Mouse (Mus musculus) testis, adult 2 months (tissue): ENCODE measurements at regions not wholly inside any gene's neighbourhood (a gene's known extent, or its start where the extent isn't known, plus 50 kb on each side); places are given as distances from the start of the nearest gene placed in this dataset.

Source experiments
- H3K27ac ChIP-seq: fragments of 200-500 bp; 2 replicates; pipeline ENCODE4 v1.5.1; 2012; ENCODE audit warnings: low read depth, low read length; ENCODE audit not compliant: control insufficient read depth, insufficient read depth
- H3K27me3 ChIP-seq: fragments of 200-500 bp; 2 replicates; pipeline ENCODE4 v1.6.1; 2012; ENCODE audit warnings: mild to moderate bottlenecking, low read length, moderate library complexity; ENCODE audit not compliant: control insufficient read depth, insufficient read depth
- H3K36me3 ChIP-seq: fragments of 200-500 bp; 2 replicates; pipeline ENCODE4 v1.6.1; 2012; ENCODE audit warnings: mild to moderate bottlenecking, low read length; ENCODE audit not compliant: control insufficient read depth, insufficient read depth
- H3K4me1 ChIP-seq: fragments of 200-500 bp; 2 replicates; pipeline ENCODE4 v1.6.1; 2012; ENCODE audit warnings: low read length; ENCODE audit not compliant: control insufficient read depth, insufficient read depth
- H3K4me3 ChIP-seq: fragments of 200-500 bp; 2 replicates; pipeline ENCODE4 v1.5.1; 2012; ENCODE audit warnings: low read depth, mild to moderate bottlenecking, low read length, moderate library complexity, mixed read lengths; ENCODE audit not compliant: control insufficient read depth
- CTCF ChIP-seq: fragments of 200-500 bp; IDR thresholded peaks from 2 replicates; pipeline ENCODE4 v1.5.1; 2012; ENCODE audit warnings: low read depth, mild to moderate bottlenecking, inconsistent platforms, low read length, moderate library complexity; ENCODE audit not compliant: control insufficient read depth, insufficient read depth, insufficient replicate concordance
- POLR2A ChIP-seq: fragments of 200-500 bp; IDR thresholded peaks from 2 replicates; pipeline ENCODE4 v1.6.1; 2012; ENCODE audit warnings: low read depth, mild to moderate bottlenecking, inconsistent platforms, low read length, moderate library complexity; ENCODE audit not compliant: control insufficient read depth

GRCm38 (mm10) chr11:24688160-24688782, 610.4 kb downstream of the Bcl11a start:
- no peaks in the 10 kb centered on the region for H3K4me1 ChIP-seq
- H3K27ac ChIP-seq: no peak overlapping the region
- no peak for TF ChIP-seq CTCF
- TF ChIP-seq POLR2A: no peak
- no peaks in the 10 kb centered on the region for H3K36me3 ChIP-seq
- no peaks in the 10 kb centered on the region for H3K27me3 ChIP-seq
- H3K4me3 ChIP-seq: no peak overlapping the region

GRCm38 (mm10) chr11:24689807-24690333, 612.0 kb downstream of the Bcl11a start:
- H3K27ac ChIP-seq: no peak overlapping the region
- H3K36me3 ChIP-seq: no peaks in the 10 kb centered on the region
- H3K4me3 ChIP-seq: no peak overlapping the region
- no peaks in the 10 kb centered on the region for H3K4me1 ChIP-seq
- TF ChIP-seq CTCF (peak; percentile 51; the same call in 1 of the 2 replicates), POLR2A (no peak)
- no peaks in the 10 kb centered on the region for H3K27me3 ChIP-seq

DNA sequence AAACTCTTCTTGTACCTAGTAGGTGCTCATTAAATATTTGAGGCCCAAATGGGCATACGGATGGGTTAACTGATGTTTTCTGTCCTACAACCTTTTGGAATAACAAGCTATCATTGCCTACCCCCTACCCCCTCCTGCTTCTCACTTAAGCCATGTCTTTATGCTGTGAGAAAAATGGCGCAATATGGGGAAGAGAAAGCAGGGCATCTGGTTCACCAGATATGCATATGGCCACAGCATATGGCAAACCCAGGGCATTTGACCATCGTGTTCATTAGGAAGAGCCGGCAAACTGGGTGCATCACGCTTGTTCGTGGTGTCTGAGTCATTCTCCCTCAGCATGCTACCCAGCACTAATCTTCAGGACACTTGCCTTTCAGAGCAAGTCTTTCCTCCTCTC, 616.1 kb downstream of the Bcl11a start:
- Histone ChIP-seq H3K27ac (no peak overlapping the region), H3K4me1 (no peaks in the 10 kb centered on the region), H3K36me3 (no peaks in the 10 kb centered on the region), H3K4me3 (no peak overlapping the region), H3K27me3 (no peaks in the 10 kb centered on the region)
- TF ChIP-seq POLR2A: no peak
- TF ChIP-seq CTCF: no peak

DNA sequence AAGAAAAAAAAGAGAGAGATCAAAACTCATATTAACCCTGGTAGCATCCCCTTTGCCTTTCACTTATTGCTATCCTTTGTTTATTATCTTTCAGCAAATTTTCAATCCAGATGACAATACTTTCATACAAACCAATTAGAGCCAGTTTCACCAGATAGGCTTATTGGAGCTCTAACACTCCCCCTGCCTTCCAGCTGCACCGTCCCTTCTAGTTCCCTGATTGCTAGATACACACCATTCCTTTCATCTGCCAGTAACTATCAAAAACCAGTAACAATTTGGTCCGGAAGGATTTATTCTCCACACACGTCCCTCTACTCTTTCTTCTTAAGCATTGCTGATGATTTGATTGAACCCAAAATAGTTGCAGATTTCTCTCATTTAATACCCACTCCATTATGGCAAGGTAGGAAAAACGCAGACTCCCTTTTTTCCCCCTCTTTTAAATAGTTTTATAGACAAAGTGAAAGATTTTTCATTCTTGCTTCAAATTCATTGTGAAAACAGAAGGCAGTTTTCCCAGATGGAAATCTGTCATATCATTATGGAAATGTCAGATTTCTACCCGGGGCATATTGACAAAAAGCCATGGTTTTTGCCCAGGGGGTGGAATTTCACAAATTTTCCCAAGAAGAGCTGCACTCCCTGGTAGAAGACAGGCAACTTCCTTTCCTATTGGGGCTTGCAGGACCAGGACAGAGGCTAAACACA, 617.3 kb downstream of the Bcl11a start:
- no peak overlapping the region for H3K27ac ChIP-seq
- H3K27me3 ChIP-seq: no peaks in the 10 kb centered on the region
- H3K36me3 ChIP-seq: no peaks in the 10 kb centered on the region
- H3K4me3 ChIP-seq: no peak overlapping the region
- H3K4me1 ChIP-seq: no peaks in the 10 kb centered on the region
- TF ChIP-seq CTCF: no peak
- no peak for TF ChIP-seq POLR2A

- Histone ChIP-seq H3K27me3 (no peaks in the 10 kb centered on the region), H3K4me3 (no peak overlapping the region), H3K4me1 (no peaks in the 10 kb centered on the region), H3K36me3 (no peaks in the 10 kb centered on the region), H3K27ac (no peak overlapping the region)
- TF ChIP-seq CTCF (no peak), POLR2A (no peak)
Observed at GRCm38 (mm10) chr11:24696561-24696960, 618.7 kb downstream of the Bcl11a start.

GRCm38 (mm10) chr11:24708790-24709189, 630.9 kb downstream of the Bcl11a start:
- Histone ChIP-seq H3K4me3 (no peak overlapping the region), H3K27ac (no peak overlapping the region), H3K4me1 (no peaks in the 10 kb centered on the region), H3K36me3 (no peaks in the 10 kb centered on the region), H3K27me3 (no peaks in the 10 kb centered on the region)
- TF ChIP-seq CTCF (no peak), POLR2A (no peak)

DNA sequence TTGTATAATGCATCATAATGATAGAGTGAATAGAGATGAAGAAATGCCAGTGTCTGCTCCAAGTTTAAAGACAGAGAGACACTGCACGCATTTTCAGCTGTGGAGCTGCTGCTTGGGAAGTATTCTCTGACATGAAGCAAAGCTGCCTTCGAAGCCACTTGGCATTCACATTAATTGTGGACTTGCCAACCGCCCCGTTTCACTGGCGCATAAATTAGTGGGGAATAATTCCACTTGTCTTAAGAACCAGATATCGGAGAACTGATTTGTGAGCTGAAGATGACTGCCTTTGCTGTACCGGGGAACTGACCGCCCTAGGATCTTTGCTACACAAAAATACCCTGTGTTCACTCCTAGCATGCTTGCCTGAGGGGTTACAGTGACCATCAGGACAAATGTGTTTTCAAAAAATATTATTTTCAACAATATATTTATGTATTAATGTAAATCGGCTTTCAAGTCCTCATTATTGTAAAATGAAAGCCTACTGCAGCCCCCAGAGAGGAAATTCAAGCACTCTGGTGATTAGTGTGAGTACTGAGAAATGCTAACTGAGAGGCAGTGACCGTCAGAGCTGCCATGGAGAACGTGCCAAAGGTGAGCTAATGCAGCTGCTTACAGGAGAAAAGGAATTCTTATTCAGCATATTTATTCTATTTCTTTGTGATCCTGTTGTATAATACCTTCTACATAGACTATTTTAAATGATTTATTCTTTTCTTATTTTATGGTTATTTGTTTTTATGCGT, 638.9 kb downstream of the Bcl11a start:
- Histone ChIP-seq H3K36me3 (no peaks in the 10 kb centered on the region), H3K27me3 (no peaks in the 10 kb centered on the region), H3K4me3 (no peak overlapping the region), H3K4me1 (no peaks in the 10 kb centered on the region), H3K27ac (no peak overlapping the region)
- TF ChIP-seq POLR2A (no peak), CTCF (no peak)
